Mouse (Mus musculus): ENCODE measurements around the gene Serinc2.

- TF ChIP-seq CTCF (conservative IDR thresholded peaks at IDR 0.05; ENCODE audit: low read length) (no peak), POU5F1 (IDR thresholded peaks at IDR 0.05; ENCODE audit: borderline replicate concordance, low read length) (no peak), NANOG (IDR thresholded peaks at IDR 0.05; ENCODE audit: borderline replicate concordance, low read length) (no peak)
Observed at GRCm38 (mm10) chr4:130274346-130275015, 4.5 kb downstream of the Serinc2 start.
